Mouse (Mus musculus): ENCODE measurements at regions not wholly inside any gene's neighbourhood (a gene's known extent, or its start where the extent isn't known, plus 50 kb on each side); places are given as distances from the start of the nearest gene placed in this dataset.
A peak's percentile ranks its signal among the peaks of the same experiment; 100 is the strongest.

DNA sequence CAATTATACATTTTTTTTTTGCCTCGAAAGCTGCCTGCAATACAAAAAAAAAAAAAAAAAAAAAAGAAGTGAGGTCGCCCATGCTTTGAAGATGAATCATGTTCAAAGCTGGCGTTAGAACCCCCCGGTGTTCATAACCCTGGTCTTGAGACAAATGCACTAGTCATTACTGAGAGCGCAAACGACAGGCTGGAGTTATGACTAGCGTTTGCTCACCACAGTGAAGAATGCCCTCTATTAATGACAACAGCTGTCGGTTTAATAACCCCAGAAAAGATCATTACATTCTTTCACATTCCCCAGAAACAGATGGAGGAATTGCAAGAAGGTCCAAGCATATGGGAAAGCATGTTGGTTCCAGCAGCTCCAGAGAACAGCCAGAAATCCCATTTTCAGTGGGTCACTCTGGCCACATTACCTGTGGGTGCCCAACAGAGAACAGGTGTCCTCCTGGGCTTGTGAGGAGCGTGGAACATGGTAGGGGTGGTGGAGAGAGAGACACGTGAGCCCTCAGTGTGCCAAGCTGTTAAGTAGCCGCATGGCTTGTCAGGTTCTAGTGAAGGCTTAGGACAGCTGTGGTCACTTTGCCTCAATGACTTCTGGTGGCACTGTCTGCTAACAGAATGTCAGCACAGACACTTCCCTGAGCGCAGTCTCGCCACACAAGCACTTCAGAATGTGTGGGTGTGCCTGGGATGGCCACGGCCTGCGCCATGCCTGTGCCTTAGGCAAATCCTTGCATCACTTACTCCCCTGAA lies 60.4 kb downstream of the Aipl1 start:
- H3K4me1 ChIP-seq (replicated peaks) = no peaks in the 10 kb centered on the region
- no peaks in the 10 kb centered on the region for H3K27me3 ChIP-seq
- no peaks in the 10 kb centered on the region for H3K36me3 ChIP-seq
- H3K4me3 ChIP-seq = no peak overlapping the region
- no peak overlapping the region for H3K27ac ChIP-seq
- no peaks in the 10 kb centered on the region for H3K9me3 ChIP-seq
- H3K9ac ChIP-seq = no peak overlapping the region
- no peak for ATAC-seq (ENCODE audit: low FRiP score)
- H3K4me2 ChIP-seq = no peak overlapping the region
- WGBS = 70% methylated on average over 15 of the region's 15 CpGs

DNA sequence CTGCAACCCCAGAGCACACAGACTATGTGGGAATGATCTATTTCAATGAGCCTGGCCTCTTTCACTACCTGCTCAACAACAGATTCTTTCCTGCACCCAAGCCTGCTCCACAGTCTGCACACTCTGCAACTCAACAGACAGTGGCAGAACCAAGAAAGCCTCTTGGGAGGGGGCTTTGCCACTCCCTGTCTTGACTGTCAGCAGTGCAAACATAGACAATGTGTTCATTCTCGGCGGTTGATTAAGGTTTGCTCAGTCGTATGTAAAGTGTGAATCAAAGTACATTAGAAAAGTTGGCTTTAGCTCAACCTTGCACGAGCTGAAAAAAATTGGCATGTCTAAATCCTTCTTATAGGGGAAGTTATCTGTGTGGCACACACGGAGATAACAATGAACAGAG lies 66.0 kb downstream of the Aipl1 start:
- ATAC-seq (ENCODE audit: low FRiP score) = no peak
- Histone ChIP-seq H3K4me2 (no peak overlapping the region), H3K27ac (no peak overlapping the region), H3K9ac (no peak overlapping the region), H3K36me3 (no peaks in the 10 kb centered on the region), H3K4me3 (no peak overlapping the region), H3K9me3 (no peaks in the 10 kb centered on the region), H3K4me1 (replicated peaks) (no peaks in the 10 kb centered on the region), H3K27me3 (no peaks in the 10 kb centered on the region)
- 80% methylated on average over 5 of the region's 5 CpGs for WGBS

DNA sequence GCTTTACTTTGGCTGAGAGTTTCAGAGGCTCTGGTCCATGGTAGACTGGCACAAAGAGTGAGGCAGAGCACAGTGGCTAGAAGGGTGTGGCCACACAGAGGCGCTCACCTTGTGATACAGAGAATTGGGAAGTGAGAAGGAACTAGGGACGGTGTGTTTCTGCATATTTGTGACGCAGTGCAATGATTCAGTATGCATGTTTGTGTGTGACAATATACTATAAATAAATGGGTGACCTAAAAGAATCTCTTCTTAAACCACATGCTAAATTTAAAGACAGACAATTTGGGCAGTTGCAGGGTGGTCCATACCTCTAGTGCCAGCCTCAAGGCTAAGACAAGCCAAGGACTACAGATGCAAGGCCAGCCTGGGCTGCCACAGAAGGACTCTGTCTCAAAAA lies 75.0 kb downstream of the Aipl1 start:
- H3K9me3 ChIP-seq = peaks cover 7% of the 10 kb centered on the region; the same call in 1 of the 2 replicates

DNA sequence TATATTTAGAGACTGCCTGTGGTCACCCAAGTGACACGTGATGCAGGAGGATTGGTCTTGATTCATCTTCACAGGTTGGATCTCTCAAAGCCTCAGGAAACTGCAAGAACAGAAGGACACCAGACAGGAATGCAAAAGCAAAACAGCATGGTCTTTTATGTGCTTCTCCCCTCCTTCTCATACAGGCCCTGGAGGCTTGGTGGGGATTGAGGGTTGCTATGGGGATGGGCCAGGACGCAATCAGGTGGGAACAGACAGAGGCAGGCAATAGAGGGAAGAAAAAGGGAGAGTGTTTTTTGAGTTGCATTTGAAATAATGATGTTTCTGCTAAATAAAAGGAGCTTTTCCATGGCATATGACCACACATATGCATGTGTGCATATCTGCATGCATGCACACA lies 84.8 kb downstream of the Aipl1 start:
- no peak overlapping the region for H3K9ac ChIP-seq
- H3K4me3 ChIP-seq = no peak overlapping the region
- no peaks in the 10 kb centered on the region for H3K36me3 ChIP-seq
- no peak overlapping the region for H3K27ac ChIP-seq
- no peak for ATAC-seq (ENCODE audit: low FRiP score)
- H3K4me2 ChIP-seq = no peak overlapping the region
- 64% methylated on average over 2 of the region's 2 CpGs for WGBS
- H3K27me3 ChIP-seq = no peaks in the 10 kb centered on the region
- H3K4me1 ChIP-seq (replicated peaks) = no peaks in the 10 kb centered on the region
- H3K9me3 ChIP-seq = no peaks in the 10 kb centered on the region

More for the DNA sequence above, 75.0 kb downstream of the Aipl1 start:
- no peaks in the 10 kb centered on the region for H3K27me3 ChIP-seq
- no peak overlapping the region for H3K9ac ChIP-seq
- H3K4me2 ChIP-seq = no peak overlapping the region
- H3K4me3 ChIP-seq = no peak overlapping the region
- no peaks in the 10 kb centered on the region for H3K4me1 ChIP-seq (replicated peaks)
- H3K36me3 ChIP-seq = no peaks in the 10 kb centered on the region
- H3K27ac ChIP-seq = no peak overlapping the region
- 89% methylated on average over 3 of the region's 3 CpGs for WGBS
- ATAC-seq (ENCODE audit: low FRiP score) = no peak

DNA sequence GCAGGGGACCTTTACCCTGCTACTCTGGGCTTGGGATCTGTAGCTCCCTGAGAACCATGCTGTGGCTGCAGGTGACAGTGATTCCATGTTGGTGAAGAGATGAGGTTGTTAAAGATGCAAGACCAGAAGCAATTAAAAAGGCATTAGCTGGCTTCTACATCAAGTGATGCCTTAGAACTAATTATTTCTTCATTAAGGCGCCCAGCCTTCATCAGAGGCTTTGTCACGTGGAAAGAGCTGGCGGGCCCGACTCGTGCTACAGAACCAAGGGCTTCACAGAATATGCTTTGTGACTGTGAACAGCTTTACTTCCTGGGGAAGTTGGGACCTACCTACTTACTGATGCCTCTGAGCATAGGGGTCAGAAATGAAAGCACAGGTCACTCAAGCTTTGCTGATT lies 90.1 kb downstream of the Aipl1 start:
- Histone ChIP-seq H3K4me3 (no peak overlapping the region), H3K4me2 (no peak overlapping the region), H3K27ac (no peak overlapping the region), H3K4me1 (replicated peaks) (peaks cover 3% of the 10 kb centered on the region; the same call in 1 of the 2 replicates), H3K9ac (no peak overlapping the region), H3K36me3 (no peaks in the 10 kb centered on the region), H3K9me3 (no peaks in the 10 kb centered on the region), H3K27me3 (no peaks in the 10 kb centered on the region)
- no peak for ATAC-seq (ENCODE audit: low FRiP score)
- 68% methylated on average over 5 of the region's 5 CpGs for WGBS

DNA sequence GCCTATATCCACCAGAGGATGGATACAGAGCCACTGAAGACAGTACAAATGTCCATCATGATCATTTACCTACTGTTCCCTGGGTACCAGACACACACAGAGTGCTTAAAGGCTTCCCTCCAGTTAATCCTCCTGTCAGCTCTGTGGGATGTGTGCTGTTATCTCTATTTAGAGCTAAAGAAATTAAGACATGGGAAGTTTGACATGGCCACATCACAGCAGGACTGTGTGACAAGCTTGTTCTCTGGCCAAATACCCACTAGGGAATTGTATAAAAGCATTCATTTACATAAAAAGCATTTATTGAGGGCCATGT lies 92.3 kb downstream of the Aipl1 start:
- Histone ChIP-seq H3K4me3 (no peak overlapping the region), H3K36me3 (no peaks in the 10 kb centered on the region), H3K4me2 (no peak overlapping the region), H3K4me1 (replicated peaks) (peaks cover 3% of the 10 kb centered on the region; the same call in 1 of the 2 replicates), H3K9me3 (no peaks in the 10 kb centered on the region), H3K27ac (no peak overlapping the region), H3K9ac (no peak overlapping the region), H3K27me3 (no peaks in the 10 kb centered on the region)
- ATAC-seq (ENCODE audit: low FRiP score) = no peak

DNA sequence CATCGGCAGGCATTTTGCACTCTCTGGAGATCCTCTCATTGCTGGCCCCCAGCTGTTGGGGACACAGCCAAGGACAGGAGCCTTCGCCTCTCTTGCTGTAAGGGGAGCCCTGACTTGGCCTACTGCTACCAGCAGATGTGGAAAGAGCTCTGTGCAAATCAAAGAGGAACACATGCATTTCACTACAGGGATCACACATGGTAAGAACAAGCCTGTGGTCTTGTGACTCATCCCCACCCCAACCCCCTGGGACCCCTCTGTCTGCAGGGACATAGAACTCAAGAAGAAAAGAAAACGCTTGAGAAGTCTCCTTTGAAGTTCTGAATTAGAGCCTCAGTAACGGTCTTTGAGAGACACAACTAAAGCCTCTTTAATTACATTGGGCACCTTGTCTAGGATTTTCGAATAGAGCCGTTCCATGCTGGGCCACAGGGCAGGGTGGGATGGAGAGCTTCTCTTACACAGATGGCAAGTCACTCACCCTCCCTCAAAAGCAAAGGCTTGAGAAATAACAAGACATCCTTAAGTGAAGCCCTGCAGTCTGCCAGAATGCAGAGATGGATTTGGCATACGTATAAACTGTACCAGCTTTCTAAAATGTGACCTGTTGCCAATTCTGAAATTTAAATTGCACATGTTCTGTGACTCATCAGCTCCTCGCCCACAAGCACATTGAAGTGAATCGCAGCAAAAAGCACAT lies 92.8 kb downstream of the Aipl1 start:
- 63% methylated on average over 9 of the region's 9 CpGs for WGBS

DNA sequence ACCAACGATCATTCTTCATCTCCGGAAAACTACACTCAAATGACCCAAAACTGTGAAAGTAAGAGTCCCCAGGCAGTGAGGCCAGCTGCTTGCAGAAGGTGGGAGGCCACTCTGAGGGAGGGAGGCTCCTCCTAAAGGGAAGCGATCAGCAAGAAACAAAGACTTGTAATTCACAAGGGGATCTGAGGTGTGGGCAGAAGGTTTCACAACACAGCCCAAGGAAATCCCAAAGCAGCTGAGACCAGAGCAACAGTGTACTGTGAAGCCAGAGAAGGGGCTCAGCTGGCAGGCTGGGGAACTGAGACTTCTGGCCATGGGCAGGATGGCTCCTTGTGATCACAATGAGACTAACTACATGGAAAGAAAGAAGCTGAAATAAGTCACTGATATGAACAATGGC lies 93.8 kb downstream of the Aipl1 start:
- Histone ChIP-seq H3K9ac (no peak overlapping the region), H3K9me3 (no peaks in the 10 kb centered on the region), H3K4me3 (no peak overlapping the region), H3K4me1 (replicated peaks) (peaks cover 3% of the 10 kb centered on the region; the same call in 1 of the 2 replicates), H3K36me3 (no peaks in the 10 kb centered on the region), H3K27me3 (no peaks in the 10 kb centered on the region), H3K27ac (no peak overlapping the region), H3K4me2 (no peak overlapping the region)
- ATAC-seq (ENCODE audit: low FRiP score) = no peak
- 49% methylated on average over 3 of the region's 3 CpGs for WGBS

More for the DNA sequence above, 92.8 kb downstream of the Aipl1 start:
- H3K27ac ChIP-seq = no peak overlapping the region
- H3K4me3 ChIP-seq = no peak overlapping the region
- H3K36me3 ChIP-seq = no peaks in the 10 kb centered on the region
- ATAC-seq (ENCODE audit: low FRiP score) = no peak
- peaks cover 3% of the 10 kb centered on the region; the same call in 1 of the 2 replicates for H3K4me1 ChIP-seq (replicated peaks)
- H3K9ac ChIP-seq = no peak overlapping the region
- H3K9me3 ChIP-seq = no peaks in the 10 kb centered on the region
- H3K27me3 ChIP-seq = no peaks in the 10 kb centered on the region
- H3K4me2 ChIP-seq = no peak overlapping the region

DNA sequence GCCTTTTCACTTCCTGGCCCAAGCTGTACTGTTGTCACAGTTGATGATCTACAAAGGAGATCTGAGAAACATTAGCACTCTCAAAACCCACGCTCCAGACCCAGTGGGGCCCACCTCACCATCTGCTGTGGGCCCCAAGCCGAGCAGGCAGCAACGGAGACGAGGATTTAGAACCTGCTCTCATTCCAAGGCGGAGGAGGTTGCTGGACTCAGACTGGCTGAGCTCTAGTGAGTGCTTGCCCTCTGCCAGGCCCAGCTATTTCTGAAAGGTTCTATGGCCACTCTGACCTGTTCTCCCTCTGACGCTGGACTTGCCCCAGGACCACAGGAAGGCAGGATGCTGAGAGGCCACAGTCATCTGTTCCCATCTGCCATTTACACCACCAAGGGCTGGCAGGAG lies 98.2 kb downstream of the Aipl1 start:
- no peaks in the 10 kb centered on the region for H3K4me1 ChIP-seq (replicated peaks)
- no peaks in the 10 kb centered on the region for H3K36me3 ChIP-seq
- no peak overlapping the region for H3K4me2 ChIP-seq
- H3K27ac ChIP-seq = no peak overlapping the region
- no peak overlapping the region for H3K4me3 ChIP-seq
- WGBS = 80% methylated on average over 6 of the region's 6 CpGs
- ATAC-seq (ENCODE audit: low FRiP score) = no peak
- no peaks in the 10 kb centered on the region for H3K9me3 ChIP-seq
- no peaks in the 10 kb centered on the region for H3K27me3 ChIP-seq
- H3K9ac ChIP-seq = no peak overlapping the region

DNA sequence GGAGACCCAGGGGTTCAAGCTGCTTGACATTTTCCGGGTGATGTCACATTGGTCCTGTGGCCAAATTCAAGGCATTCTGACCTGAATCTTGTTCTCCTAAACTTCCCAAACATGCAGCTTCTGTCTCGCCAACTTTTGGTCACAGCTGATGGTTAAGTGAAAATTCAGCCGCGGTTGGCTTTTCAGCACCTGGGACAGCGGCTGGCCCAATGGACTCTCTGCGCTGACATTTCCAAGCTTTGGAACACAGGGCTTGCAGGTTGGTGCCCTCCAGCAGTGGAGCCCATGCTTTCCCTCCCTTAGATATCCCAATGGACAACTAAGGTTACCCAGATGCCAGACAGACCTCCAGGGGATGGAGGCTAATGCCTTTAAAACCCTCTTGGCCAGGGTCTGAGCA lies 100.2 kb downstream of the Aipl1 start:
- ATAC-seq (ENCODE audit: low FRiP score) = no peak
- Histone ChIP-seq H3K9ac (no peak overlapping the region), H3K4me3 (no peak overlapping the region), H3K4me2 (no peak overlapping the region), H3K9me3 (no peaks in the 10 kb centered on the region), H3K4me1 (replicated peaks) (no peaks in the 10 kb centered on the region), H3K36me3 (no peaks in the 10 kb centered on the region), H3K27me3 (no peaks in the 10 kb centered on the region), H3K27ac (no peak overlapping the region)
- WGBS = 44% methylated on average over 6 of the region's 6 CpGs

DNA sequence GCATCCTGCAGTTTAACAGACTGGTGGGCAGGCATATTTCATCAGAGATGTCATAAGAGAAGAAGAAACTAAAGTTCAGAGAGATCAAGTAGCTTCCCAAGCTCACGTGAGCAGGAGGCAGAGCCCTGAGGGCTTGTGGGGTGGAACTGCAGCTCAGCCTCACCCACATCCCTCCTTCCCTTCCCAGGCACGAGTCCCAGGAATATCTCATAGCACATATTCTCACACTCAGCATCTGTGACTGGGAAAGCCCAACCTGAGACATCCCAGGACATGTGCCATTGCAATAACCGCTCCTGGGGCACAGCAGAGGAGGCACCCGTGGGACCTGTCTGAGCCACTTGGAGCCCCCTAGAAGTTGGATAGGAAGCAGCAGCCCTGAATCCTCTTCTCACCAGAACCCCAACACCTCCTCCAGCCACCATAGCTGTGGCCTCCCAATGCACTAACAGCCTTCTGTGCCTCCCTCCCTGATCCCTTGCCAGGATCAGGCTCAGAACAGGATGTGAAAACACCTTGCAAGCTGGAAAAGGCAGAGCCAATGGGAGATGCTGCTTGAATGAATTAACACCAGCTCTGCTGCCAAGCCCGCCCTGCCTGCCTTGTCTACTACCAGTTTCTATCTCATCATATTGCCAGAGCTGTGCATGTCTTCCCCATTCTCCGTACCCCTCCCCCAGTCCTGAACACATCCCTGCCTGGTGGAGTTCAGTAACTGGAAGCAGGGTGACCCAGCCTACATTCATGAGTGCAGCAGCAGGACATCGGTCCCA lies 107.4 kb downstream of the Aipl1 start:
- H3K4me1 ChIP-seq (replicated peaks) = no peaks in the 10 kb centered on the region
- H3K27me3 ChIP-seq = no peaks in the 10 kb centered on the region
- no peak overlapping the region for H3K27ac ChIP-seq
- WGBS = 86% methylated on average over 7 of the region's 7 CpGs
- H3K9ac ChIP-seq = no peak overlapping the region
- H3K36me3 ChIP-seq = no peaks in the 10 kb centered on the region
- H3K4me3 ChIP-seq = no peak overlapping the region
- no peak overlapping the region for H3K4me2 ChIP-seq
- no peaks in the 10 kb centered on the region for H3K9me3 ChIP-seq
- ATAC-seq (ENCODE audit: low FRiP score) = no peak

DNA sequence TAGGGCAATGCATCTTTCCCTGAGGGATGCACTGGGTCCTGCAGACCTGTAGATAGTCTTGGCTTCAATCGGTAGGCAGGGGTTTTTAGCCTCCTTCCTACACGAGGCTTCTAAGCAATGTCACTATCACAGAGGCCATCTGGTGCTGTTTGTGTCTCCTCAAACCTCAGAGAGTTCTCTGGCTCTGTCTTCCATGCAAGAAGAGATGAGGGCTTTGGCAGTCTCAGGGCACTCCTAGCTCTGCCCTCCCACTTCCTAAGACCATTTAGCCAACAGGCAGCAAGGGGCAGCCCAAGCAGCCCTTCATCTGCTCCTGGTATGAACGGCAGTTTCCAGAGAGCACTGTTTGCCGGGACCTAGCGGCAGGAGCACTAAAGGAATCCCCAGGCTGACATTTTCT lies 122.6 kb downstream of the Aipl1 start:
- Histone ChIP-seq H3K4me3 (no peak overlapping the region), H3K4me1 (replicated peaks) (peaks cover 8% of the 10 kb centered on the region; the same call in 1 of the 2 replicates), H3K36me3 (no peaks in the 10 kb centered on the region), H3K27ac (0 out of 2 replicates have a peak overlapping the region, but pooled peaks have one; percentile 41), H3K9ac (no peak overlapping the region), H3K27me3 (no peaks in the 10 kb centered on the region), H3K4me2 (no peak overlapping the region), H3K9me3 (no peaks in the 10 kb centered on the region)
- ATAC-seq (ENCODE audit: low FRiP score) = no peak
- WGBS = 57% methylated on average over 5 of the region's 5 CpGs

All from hindbrain, embryonic 13.5 days (tissue).